Mouse (Mus musculus) testis, adult 2 months (tissue): ENCODE results near the gene Gm14214. TPM values are rescaled to one million over a fixed set of nuclear protein-coding genes. Genes with fewer than 3 reads are reported as not detected.

ENCODE experiments used
- H3K27ac ChIP-seq: fragments of 200-500 bp; 2 replicates; pipeline ENCODE4 v1.5.1; 2012; ENCODE audit warnings: low read depth, low read length; ENCODE audit not compliant: control insufficient read depth, insufficient read depth
- H3K27me3 ChIP-seq: fragments of 200-500 bp; 2 replicates; pipeline ENCODE4 v1.6.1; 2012; ENCODE audit warnings: mild to moderate bottlenecking, low read length, moderate library complexity; ENCODE audit not compliant: control insufficient read depth, insufficient read depth
- H3K36me3 ChIP-seq: fragments of 200-500 bp; 2 replicates; pipeline ENCODE4 v1.6.1; 2012; ENCODE audit warnings: mild to moderate bottlenecking, low read length; ENCODE audit not compliant: control insufficient read depth, insufficient read depth
- H3K4me1 ChIP-seq: fragments of 200-500 bp; 2 replicates; pipeline ENCODE4 v1.6.1; 2012; ENCODE audit warnings: low read length; ENCODE audit not compliant: control insufficient read depth, insufficient read depth
- H3K4me3 ChIP-seq: fragments of 200-500 bp; 2 replicates; pipeline ENCODE4 v1.5.1; 2012; ENCODE audit warnings: low read depth, mild to moderate bottlenecking, low read length, moderate library complexity, mixed read lengths; ENCODE audit not compliant: control insufficient read depth
- CTCF ChIP-seq: fragments of 200-500 bp; IDR thresholded peaks from 2 replicates; pipeline ENCODE4 v1.5.1; 2012; ENCODE audit warnings: low read depth, mild to moderate bottlenecking, inconsistent platforms, low read length, moderate library complexity; ENCODE audit not compliant: control insufficient read depth, insufficient read depth, insufficient replicate concordance
- POLR2A ChIP-seq: fragments of 200-500 bp; IDR thresholded peaks from 2 replicates; pipeline ENCODE4 v1.6.1; 2012; ENCODE audit warnings: low read depth, mild to moderate bottlenecking, inconsistent platforms, low read length, moderate library complexity; ENCODE audit not compliant: control insufficient read depth
- polyA plus RNA-seq: library from polyadenylated mRNA; depleted of rRNA; stranded (reverse); fragments of >200 nt; gene quantifications from 2 replicates; pipeline ENCODE4 v1.2.3, GENCODE M21; 2012; rRNA removed

The Gm14214 gene
- polyA plus RNA-seq, 1 experiment: not detected

- Histone ChIP-seq H3K27ac (no peak overlapping the region), H3K4me3 (no peak overlapping the region), H3K4me1 (peaks cover 3% of the 10 kb centered on the region; the same call in 1 of the 2 replicates), H3K27me3 (no peaks in the 10 kb centered on the region), H3K36me3 (no peaks in the 10 kb centered on the region)
- no peak for TF ChIP-seq POLR2A
- no peak for TF ChIP-seq CTCF
Observed at GRCm38 (mm10) chr2:154735416-154735815, 34.4 kb downstream of the Gm14214 start.

- Histone ChIP-seq H3K36me3 (no peaks in the 10 kb centered on the region), H3K27ac (no peak overlapping the region), H3K4me3 (no peak overlapping the region), H3K4me1 (peaks cover under 1% of the 10 kb centered on the region; the same call in 1 of the 2 replicates), H3K27me3 (no peaks in the 10 kb centered on the region)
- TF ChIP-seq CTCF: no peak
- no peak for TF ChIP-seq POLR2A
Observed at GRCm38 (mm10) chr2:154734977-154735376, 34.9 kb downstream of the Gm14214 start.

GRCm38 (mm10) chr2:154732503-154733141 is 37.2 kb downstream of the Gm14214 start:
- no peaks in the 10 kb centered on the region for H3K27me3 ChIP-seq
- no peaks in the 10 kb centered on the region for H3K36me3 ChIP-seq
- TF ChIP-seq CTCF (no peak), POLR2A (no peak)
- no peak overlapping the region for H3K27ac ChIP-seq
- no peak overlapping the region for H3K4me3 ChIP-seq
- no peaks in the 10 kb centered on the region for H3K4me1 ChIP-seq

- no peaks in the 10 kb centered on the region; the same call in 1 of the 2 replicates for H3K4me1 ChIP-seq
- no peak overlapping the region for H3K4me3 ChIP-seq
- no peak overlapping the region for H3K27ac ChIP-seq
- H3K36me3 ChIP-seq: no peaks in the 10 kb centered on the region
- H3K27me3 ChIP-seq: no peaks in the 10 kb centered on the region
- TF ChIP-seq POLR2A (no peak), CTCF (no peak)
Observed at GRCm38 (mm10) chr2:154731916-154732315, 37.9 kb downstream of the Gm14214 start.

GRCm38 (mm10) chr2:154730841-154731240 is 39.0 kb downstream of the Gm14214 start:
- Histone ChIP-seq H3K4me1 (no peaks in the 10 kb centered on the region; the same call in 1 of the 2 replicates), H3K36me3 (no peaks in the 10 kb centered on the region), H3K4me3 (no peak overlapping the region), H3K27ac (no peak overlapping the region), H3K27me3 (no peaks in the 10 kb centered on the region)
- TF ChIP-seq CTCF (no peak), POLR2A (no peak)

GRCm38 (mm10) chr2:154729737-154730136 is 40.1 kb downstream of the Gm14214 start:
- Histone ChIP-seq H3K4me3 (no peak overlapping the region), H3K27me3 (no peaks in the 10 kb centered on the region), H3K4me1 (no peaks in the 10 kb centered on the region; the same call in none of the 2 replicates), H3K36me3 (no peaks in the 10 kb centered on the region), H3K27ac (no peak overlapping the region)
- TF ChIP-seq CTCF: no peak
- TF ChIP-seq POLR2A: no peak

- H3K27ac ChIP-seq: no peak overlapping the region
- H3K27me3 ChIP-seq: no peaks in the 10 kb centered on the region
- TF ChIP-seq CTCF (no peak), POLR2A (no peak)
- H3K4me1 ChIP-seq: peaks cover 2% of the 10 kb centered on the region
- H3K4me3 ChIP-seq: peak overlapping the region; percentile 52
- no peaks in the 10 kb centered on the region for H3K36me3 ChIP-seq
Observed at GRCm38 (mm10) chr2:154723473-154723872, 46.4 kb downstream of the Gm14214 start.

- Histone ChIP-seq H3K4me3 (no peak overlapping the region), H3K27me3 (no peaks in the 10 kb centered on the region), H3K36me3 (no peaks in the 10 kb centered on the region), H3K27ac (no peak overlapping the region), H3K4me1 (peaks cover 2% of the 10 kb centered on the region)
- TF ChIP-seq CTCF: no peak
- TF ChIP-seq POLR2A: no peak
Observed at GRCm38 (mm10) chr2:154720315-154720714, 49.5 kb downstream of the Gm14214 start.

Other genes with a start within 250 kb of the Gm14214 start
- 828 and 1,092 TPM in 2 replicates for gene 1700003F12Rik, start 222.9 kb downstream of the Gm14214 start, polyA plus RNA-seq
- 39.7 and 44.2 TPM in 2 replicates for gene Actl10, start 218.3 kb downstream of the Gm14214 start, polyA plus RNA-seq
- gene Necab3, start 211.1 kb downstream of the Gm14214 start, polyA plus RNA-seq: 62.9 and 65.1 TPM in 2 replicates
- 4.5 and 5.9 TPM in 2 replicates for gene E2f1, start 200.1 kb downstream of the Gm14214 start, polyA plus RNA-seq
- gene Pxmp4, start 166.3 kb downstream of the Gm14214 start, polyA plus RNA-seq: 3.3 TPM in 2 replicates
- 1.1 and 1.2 TPM in 2 replicates for gene Zfp341, start 156.7 kb downstream of the Gm14214 start, polyA plus RNA-seq
- 83.8 and 97.1 TPM in 2 replicates for gene 4930519P11Rik, start 156.6 kb downstream of the Gm14214 start, polyA plus RNA-seq
- gene Chmp4b, start 118.3 kb downstream of the Gm14214 start, polyA plus RNA-seq: 133 and 135 TPM in 2 replicates
- gene Raly, start 21.1 kb upstream of the Gm14214 start, polyA plus RNA-seq: 62.8 and 64.0 TPM in 2 replicates
- gene a, start 21.4 kb upstream of the Gm14214 start, polyA plus RNA-seq: 1.4 and 2.9 TPM in 2 replicates
- 23.3 and 24.5 TPM in 2 replicates for gene Eif2s2, start 122.9 kb upstream of the Gm14214 start, polyA plus RNA-seq
- 42.6 and 58.7 TPM in 2 replicates for gene Gm14226, start 248.2 kb upstream of the Gm14214 start, polyA plus RNA-seq